Mouse (Mus musculus): Measurements from ENCODE around the gene Atp2b4.

Gene Atp2b4
- long read RNA-seq, experiment 1, partial matches to known transcripts, result 0 of 2 reads
- long read RNA-seq, experiment 1, other reads (novel, unspliced or antisense), result 2 of 2 reads
- long read RNA-seq, experiment 2, partial matches to known transcripts, result 1 of 4 reads
- long read RNA-seq, experiment 2, other reads (novel, unspliced or antisense), result 3 of 4 reads

GRCm38 (mm10) chr1:133800948-133801393 is at the start of gene Atp2b4:
TSS of gene Atp2b4 (minus strand) at chr1:133801041.
- intact Hi-C loops (cut with DNase I), result loop anchor here (5.0 kb wide), 1 partner anchor 86 kb away; no protein-coding TSS in a partner anchor

- intact Hi-C loops (cut with DNase I), result no loop called here
Observed at GRCm38 (mm10) chr1:133844734-133845133, 43.9 kb upstream of the Atp2b4 start.

- intact Hi-C loops (cut with DNase I), result no loop called here
Observed at GRCm38 (mm10) chr1:133843900-133844299, 43.1 kb upstream of the Atp2b4 start.

GRCm38 (mm10) chr1:133843370-133843769 is 42.5 kb upstream of the Atp2b4 start:
- intact Hi-C loops (cut with DNase I), result no loop called here

- intact Hi-C loops (cut with DNase I), result no loop called here
Observed at GRCm38 (mm10) chr1:133842074-133842725, 41.4 kb upstream of the Atp2b4 start.

- intact Hi-C loops (cut with DNase I), result no loop called here
Observed at GRCm38 (mm10) chr1:133841171-133841926, 40.5 kb upstream of the Atp2b4 start.

- intact Hi-C loops (cut with DNase I), result no loop called here
Observed at GRCm38 (mm10) chr1:133840530-133840929, 39.7 kb upstream of the Atp2b4 start.

GRCm38 (mm10) chr1:133834309-133834708 is 33.5 kb upstream of the Atp2b4 start:
- intact Hi-C loops (cut with DNase I), result no loop called here

- intact Hi-C loops (cut with DNase I), result no loop called here
Observed at GRCm38 (mm10) chr1:133832781-133833180, 31.9 kb upstream of the Atp2b4 start.

- intact Hi-C loops (cut with DNase I), result no loop called here
Observed at GRCm38 (mm10) chr1:133826193-133826592, 25.4 kb upstream of the Atp2b4 start.

- intact Hi-C loops (cut with DNase I), result no loop called here
Observed at GRCm38 (mm10) chr1:133825543-133825942, 24.7 kb upstream of the Atp2b4 start.

- intact Hi-C loops (cut with DNase I), result no loop called here
Observed at GRCm38 (mm10) chr1:133825140-133825539, 24.3 kb upstream of the Atp2b4 start.

GRCm38 (mm10) chr1:133821144-133821543 is 20.3 kb upstream of the Atp2b4 start:
- intact Hi-C loops (cut with DNase I), result no loop called here

GRCm38 (mm10) chr1:133820100-133820499 is 19.3 kb upstream of the Atp2b4 start:
- intact Hi-C loops (cut with DNase I), result no loop called here

- intact Hi-C loops (cut with DNase I), result no loop called here
Observed at GRCm38 (mm10) chr1:133818531-133818930, 17.7 kb upstream of the Atp2b4 start.

- intact Hi-C loops (cut with DNase I), result no loop called here
Observed at GRCm38 (mm10) chr1:133815747-133816491, 15.1 kb upstream of the Atp2b4 start.

- intact Hi-C loops (cut with DNase I), result no loop called here
Observed at GRCm38 (mm10) chr1:133809376-133809775, 8.5 kb upstream of the Atp2b4 start.

GRCm38 (mm10) chr1:133808020-133808419 is 7.2 kb upstream of the Atp2b4 start:
- intact Hi-C loops (cut with DNase I), result no loop called here

GRCm38 (mm10) chr1:133801743-133802142 is 902 bp upstream of the Atp2b4 start:
- intact Hi-C loops (cut with DNase I), result loop anchor here (5.0 kb wide), 1 partner anchor 86 kb away; no protein-coding TSS in a partner anchor

- intact Hi-C loops (cut with DNase I), result loop anchor here (5.0 kb wide), 1 partner anchor 87 kb away; no protein-coding TSS in a partner anchor
Observed at GRCm38 (mm10) chr1:133800512-133800911, 329 bp downstream of the Atp2b4 start.

Data from adrenal gland (tissue).